Mouse (Mus musculus): ENCODE results near the gene Nfix. TPM values are rescaled to one million over a fixed set of nuclear protein-coding genes. Genes with fewer than 3 reads are reported as not detected.

Gene Nfix
- 35.3 and 69.9 TPM in 2 replicates for polyA plus RNA-seq (2012; rRNA removed)

DNA sequence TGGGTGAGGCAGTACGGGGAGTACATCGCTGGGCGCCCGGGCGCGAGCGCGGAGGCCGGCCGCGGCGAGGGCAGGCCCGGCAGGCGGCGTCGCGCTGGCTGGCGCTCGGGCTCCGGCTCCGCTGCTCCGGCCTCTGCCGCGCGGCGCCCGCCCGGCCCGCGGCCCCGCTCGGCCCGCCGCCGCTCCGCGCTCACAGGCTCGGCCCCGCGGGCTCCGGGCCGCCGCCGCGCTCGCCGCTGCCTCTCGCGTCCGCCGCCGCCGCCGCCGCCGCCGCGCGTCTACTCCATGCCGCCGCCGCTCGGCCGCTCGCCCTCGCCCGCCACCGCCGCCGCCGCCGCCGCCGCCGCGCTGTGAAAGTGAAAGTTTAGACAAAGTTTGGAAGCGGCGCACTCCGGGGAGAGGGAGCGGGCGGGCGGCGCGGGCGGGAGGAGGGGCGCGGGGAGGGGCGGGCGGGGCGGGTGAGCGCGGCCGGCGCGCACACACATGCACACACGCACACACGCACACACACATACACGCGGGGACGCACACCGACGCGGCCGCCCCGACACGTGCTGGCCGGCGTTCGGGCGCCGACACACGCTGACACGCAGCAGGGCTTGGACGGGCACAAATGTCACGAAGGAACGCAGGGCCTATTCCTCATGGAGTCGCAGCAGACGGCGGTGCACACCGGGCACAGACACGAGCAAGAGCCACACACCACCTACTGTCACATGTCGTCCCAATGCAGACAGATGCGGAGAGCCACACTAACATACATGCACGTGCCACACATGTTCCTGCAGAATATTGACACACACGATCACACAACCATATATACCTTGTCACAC lies at the start of gene Nfix:
Gene Nfix (minus strand): TSS at position 346 of the 833 bp plus-strand sequence.
- no peak for DNase-seq (ENCODE audit: low read depth)

DNA sequence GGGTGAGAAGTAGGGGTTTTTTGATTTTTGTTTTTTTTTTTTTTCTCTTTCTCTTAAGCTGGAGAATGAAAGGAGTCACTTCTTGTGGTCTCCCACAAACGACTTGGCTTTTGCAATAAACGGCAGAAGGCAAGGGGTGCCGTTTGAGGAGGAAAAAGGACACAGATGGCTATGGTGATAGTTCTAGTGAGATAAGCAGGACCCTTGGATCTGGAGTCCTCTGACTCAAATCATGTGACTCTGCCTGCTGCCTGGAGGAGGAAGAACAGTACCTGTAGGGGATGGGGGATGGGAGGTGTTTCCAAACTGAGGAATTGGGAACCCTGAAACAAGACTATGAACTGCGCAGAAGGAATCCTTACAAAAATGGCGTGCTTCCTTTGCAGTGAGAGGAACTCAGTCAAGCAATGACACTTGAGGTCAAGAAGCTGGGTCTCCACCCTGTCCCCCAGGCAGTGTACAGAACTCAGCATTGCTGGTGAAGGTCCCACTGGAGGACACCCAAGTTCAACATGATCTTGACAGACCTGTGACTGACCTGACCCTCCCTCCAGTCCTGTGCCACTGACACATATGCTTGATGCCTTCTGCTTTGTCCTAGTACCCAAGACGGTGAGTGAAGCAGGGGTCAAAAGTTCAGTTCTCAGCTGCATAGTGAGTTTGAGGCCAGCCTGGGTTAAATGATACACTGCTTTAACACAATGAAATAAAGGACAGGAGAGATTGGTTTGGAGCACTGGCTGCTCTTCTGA lies 47.7 kb upstream of the Nfix start:
- DNase-seq (ENCODE audit: low read depth), result no peak

DNA sequence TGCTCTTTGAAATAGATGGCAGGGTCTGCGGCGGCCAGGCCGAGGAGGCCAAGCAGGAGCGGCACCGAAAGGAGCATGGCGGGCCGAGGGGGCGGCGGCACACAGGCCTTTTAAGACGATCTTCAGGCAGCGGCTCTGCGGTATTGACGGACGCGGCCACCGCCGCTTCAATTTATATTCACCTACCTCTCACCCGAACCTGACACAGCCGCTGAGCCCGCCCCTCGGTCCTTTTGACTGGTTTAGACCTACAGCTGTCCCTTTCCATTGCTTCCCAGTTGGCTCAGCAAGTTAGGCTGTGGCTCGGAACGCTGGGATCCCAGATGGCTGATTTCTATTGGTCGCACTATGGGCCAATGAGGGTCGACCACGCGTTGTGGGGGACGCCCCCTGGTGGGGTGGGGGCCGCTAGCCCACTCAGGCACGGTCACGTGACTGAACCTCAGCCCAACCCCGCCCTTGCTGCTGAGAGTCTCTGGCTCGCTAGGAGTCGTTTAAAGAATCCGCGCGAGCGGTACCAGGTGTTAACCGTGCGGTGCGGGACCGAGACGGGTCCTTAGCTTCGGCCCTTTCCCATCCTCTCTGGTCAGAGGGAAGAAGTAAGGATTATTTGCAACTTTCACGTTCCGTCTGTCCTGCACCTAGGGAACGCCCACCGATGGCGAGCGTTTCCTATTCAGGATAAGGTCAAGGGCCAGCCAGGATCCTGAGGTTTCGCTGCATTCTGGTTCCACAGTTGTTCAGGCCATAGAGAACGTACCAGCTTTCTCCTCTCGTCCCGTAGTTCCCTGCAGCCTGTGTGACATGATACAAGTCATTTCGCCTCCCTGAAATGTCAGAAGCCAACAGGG lies 46.8 kb upstream of the Nfix start, which contains the start of gene Calr:
Gene Calr (minus strand): TSS at position 213 of the 851 bp plus-strand sequence.
- DNase-seq (ENCODE audit: low read depth), result peak; percentile 98

DNA sequence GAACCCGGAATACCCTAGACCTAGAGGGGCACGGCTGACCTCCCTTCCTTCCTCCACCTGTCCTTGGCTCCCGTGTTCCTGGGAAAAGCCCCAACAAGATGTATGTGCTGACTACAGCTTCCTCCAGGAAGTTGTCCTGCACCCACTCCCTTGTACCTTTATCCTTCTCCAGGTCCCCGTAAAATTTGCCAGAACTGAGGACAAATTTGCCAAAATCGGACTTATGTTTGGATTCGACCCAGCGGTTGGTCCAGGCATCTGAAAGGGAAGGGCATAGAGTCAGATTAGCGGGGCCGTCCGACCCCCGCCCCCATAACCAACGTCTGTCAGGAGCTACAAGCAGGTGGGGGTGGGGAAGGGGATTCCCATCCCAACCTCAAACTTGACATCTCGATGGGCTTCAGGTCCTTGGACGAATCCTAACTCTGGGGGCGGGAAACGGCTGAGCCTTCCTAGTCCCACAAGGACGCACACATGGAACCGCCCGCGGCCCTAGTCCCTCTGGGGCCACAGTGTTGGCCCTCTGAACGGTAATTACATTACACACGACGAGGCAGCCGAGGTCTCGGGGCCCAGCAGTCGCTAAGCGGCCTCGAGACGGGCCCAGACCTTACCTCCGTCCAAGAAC lies 46.1 kb upstream of the Nfix start:
- no peak for DNase-seq (ENCODE audit: low read depth)

DNA sequence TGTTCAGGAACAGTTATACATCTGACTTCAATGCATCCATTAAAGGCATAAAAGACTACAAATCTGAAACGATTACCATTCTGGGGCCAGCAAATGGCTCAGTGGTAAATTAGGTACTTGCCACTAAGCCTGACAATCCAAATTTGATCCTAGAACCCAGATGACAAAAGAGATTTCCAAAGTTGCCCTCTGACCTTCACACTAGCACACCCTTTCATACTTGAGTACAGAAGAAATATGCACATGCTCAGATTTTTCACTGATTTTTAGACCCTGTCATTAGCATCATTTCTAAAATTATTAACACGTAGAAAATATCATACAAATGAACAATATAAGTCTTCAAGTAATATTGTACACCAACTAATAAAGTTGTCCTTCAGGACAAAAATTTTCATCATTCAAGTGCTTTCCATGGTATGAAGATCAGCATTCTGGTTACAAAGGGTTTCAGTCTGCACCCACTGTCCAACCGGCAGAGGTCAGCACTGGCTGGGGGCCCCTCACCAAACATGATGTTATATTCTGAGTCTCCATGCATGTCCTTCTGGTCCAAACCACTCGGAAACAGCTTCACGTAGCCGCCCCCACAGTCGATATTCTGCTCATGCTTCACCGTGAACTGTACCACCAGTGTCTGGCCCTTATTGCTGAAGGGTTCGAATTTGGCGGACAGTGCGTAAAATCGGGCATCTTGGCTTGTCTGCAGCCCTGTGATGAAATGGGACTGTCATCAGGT lies 45.4 kb upstream of the Nfix start:
- no peak for DNase-seq (ENCODE audit: low read depth)

DNA sequence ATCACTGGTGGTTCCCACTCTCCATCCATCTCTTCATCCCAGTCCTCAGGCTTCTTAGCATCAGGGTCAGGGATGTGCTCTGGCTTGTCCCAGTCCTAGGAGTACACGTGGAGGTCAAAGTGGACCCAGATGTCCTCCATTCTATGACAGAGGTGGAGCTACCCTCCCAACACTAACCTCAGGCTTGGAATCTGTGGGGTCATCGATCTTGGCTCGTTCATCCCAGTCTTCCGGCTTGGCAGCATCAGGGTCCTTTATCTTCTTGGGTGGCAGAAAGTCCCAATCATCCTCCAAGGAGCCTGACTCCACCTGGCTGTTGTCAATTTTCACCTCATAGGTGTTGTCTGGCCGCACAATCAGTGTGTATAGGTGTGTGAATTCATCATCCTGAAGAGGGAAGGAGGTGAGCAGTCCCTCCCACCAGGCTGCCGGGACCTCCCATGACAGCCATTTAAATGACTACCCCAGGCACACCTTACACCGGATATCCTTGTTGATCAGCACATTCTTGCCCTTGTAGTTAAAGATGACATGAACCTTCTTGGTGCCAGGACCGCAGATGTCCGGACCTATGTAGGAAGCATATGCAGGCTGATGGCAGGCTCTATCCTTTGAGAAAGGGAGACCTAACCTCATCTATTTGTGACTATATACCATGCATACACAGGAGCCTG lies 44.4 kb upstream of the Nfix start:
- no peak for DNase-seq (ENCODE audit: low read depth)

DNA sequence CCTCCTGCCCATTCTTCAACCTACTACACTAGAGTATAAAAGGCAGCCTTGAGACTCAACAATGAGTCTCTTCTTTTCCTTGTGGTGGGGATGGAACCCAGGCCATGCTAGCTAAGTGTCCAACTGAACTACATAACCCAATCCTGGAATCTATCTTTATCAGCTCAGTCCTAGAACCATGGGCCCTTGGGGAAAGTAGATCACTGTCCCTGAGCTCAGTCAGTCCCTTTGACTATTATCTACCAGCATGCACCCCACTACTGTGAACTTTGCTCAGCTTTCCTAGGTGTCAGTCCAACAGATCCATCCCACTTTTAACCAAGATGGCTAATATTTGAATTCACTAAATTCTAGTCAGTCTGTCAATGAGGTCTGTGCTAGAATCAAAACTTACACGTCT lies 41.4 kb upstream of the Nfix start:
- no peak for DNase-seq (ENCODE audit: low read depth)

DNA sequence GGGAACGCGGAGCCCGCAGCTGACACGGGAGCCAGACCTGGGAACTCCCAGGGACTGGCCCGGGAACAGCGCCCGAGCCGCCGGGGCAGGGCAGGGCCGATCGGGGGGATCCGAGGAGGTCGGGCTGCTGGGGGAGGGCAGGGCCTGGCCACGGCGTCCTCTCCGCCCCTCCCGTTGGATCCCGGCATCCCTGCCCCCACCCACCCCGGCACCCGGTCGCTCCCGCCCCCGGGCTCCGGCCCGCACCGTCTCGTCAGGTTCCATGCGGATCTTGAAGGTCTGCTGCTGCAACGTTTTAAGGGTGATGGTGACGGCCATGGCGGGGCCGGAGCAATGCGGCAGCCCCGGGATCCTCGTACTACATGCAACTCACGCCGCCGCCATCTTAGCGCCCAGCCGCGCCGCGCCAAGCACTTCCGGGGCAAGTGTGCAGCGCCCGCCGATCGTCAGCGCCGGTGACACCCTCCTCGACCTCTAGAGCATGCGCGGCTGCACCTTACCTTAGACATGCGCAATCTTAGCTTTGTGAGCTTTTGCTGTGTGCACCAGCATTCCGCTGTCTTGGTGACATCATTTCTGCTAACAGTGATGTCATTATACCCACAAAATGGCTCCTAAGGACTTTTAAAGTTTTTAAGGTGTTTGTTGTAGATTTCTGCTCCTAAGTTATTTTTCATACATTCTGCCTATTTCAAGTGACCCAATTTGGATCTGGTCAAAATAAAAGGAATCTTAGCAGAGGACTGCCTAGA lies 40.3 kb upstream of the Nfix start, which contains the start of gene Rad23a:
Gene Rad23a (minus strand): TSS at position 418 of the 752 bp plus-strand sequence.
- DNase-seq (ENCODE audit: low read depth), result peak; percentile 49

DNA sequence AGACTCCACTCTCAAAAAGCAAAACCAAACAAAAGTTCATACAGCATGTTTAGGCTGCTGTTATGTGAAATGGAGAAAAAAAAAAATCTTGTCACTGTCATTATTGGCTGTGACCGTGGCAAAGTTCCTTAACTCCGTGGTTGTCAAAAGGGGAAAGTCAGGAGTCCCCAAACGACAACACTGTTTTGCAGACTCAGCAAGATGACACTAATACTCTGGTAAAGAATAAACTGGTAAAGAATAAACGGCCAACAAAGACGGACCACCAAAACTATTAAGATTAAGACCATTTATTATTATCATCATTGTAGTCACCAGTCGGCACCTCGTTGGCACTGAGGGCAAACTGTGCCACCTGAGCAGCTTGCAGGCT lies 39.7 kb upstream of the Nfix start:
- no peak for DNase-seq (ENCODE audit: low read depth)

DNA sequence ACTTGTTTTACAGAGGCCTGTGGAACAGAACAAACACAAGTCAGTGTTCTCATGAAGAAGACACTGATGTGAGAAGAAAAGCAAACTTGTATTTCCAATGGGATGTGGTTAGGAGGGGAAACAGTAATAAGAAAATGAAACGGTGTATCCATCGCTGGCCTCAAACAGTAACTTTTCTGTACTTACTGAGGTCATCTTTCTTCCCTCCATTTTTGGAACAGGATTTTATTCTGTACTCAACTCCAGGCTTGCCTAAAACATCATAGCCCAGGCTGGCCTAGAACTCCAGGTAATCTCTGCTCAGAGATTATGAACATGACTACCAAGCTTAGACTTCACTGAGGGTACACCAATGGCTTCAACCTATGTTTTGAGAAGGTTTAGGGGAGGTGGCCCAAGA lies 39.3 kb upstream of the Nfix start:
- no peak for DNase-seq (ENCODE audit: low read depth)

DNA sequence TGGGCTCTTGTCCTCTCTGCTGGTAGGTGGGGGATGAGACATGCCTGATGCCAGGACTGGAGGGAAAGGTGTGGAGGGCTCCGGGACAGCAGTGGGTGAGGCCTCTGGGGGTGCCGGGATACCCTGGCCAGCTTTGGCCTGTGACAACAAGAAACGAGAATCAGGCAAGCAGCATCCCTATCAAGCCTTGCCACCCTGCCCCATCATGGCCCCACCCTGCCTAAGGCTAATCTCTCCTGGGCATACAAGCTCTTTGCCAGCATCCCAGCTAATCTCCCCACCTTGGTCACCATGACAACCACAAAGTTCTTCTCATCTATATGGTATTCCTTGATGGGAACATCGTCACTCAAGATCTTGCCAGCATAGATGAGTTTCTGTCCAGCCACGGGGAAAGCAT lies 38.4 kb upstream of the Nfix start:
- DNase-seq (ENCODE audit: low read depth), result no peak

DNA sequence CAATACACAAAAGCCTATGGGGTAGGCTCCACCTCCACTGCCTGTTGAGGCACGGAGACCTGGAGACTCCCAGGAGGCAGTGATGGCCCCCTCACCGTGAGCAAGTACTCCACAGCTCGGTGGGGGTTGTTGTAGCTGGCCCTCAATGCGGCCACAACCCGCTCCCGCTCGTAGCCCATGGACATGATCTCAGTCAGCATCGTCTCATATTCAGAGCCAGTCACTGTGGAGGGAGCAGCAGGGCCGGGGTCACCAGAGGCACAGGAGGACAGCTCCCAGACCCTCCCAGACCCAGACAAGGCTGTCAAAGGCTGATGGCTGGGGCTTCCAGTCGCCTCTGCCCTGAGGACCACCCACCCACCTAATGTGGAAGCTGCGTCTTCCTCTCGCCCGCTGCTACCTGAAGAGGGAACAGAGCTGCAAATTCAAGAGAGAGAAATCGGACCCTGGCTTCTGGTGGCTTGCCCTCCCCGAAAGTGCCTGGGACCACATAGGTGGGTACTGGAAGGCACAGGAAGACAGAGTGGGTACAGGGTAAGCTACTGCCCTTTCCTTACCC lies 37.8 kb upstream of the Nfix start:
- no peak for DNase-seq (ENCODE audit: low read depth)

DNA sequence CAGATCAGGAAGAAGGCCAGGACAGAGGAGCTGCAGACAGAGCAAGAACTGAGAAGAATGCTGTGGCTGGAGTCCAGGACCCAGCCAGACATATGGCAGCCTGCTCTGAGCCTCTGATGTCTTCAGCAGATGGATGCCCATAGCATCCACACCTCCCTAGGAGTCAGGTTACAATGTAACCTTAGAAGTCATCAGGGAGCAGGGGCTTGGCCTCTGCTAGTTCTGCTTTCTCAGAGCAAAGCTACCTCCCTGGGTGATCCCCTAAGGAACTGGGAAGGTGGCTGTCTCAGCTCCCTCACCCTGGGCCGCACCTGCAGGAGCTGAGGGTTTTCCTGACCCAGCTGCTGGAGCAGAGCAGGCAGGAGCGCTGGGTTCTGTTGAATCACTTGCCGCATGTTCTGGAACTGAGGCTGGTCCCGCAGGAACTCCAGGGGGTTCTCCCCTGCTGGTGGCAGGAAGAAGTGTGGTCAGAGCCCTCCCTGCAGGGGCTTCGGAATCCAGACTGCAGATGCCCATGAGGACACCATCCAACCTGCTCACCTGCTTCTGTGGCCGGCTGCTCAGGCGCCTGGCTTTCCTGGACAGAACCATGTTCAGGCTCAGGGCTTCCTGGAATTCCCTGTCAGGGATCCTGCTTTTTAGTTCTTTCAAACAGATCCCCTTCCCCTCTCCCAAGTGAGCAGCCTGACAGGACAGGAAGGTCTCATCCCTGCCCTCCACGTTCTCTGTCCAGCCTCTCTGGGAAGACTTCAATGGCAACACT lies 37.2 kb upstream of the Nfix start:
- DNase-seq (ENCODE audit: low read depth), result no peak

DNA sequence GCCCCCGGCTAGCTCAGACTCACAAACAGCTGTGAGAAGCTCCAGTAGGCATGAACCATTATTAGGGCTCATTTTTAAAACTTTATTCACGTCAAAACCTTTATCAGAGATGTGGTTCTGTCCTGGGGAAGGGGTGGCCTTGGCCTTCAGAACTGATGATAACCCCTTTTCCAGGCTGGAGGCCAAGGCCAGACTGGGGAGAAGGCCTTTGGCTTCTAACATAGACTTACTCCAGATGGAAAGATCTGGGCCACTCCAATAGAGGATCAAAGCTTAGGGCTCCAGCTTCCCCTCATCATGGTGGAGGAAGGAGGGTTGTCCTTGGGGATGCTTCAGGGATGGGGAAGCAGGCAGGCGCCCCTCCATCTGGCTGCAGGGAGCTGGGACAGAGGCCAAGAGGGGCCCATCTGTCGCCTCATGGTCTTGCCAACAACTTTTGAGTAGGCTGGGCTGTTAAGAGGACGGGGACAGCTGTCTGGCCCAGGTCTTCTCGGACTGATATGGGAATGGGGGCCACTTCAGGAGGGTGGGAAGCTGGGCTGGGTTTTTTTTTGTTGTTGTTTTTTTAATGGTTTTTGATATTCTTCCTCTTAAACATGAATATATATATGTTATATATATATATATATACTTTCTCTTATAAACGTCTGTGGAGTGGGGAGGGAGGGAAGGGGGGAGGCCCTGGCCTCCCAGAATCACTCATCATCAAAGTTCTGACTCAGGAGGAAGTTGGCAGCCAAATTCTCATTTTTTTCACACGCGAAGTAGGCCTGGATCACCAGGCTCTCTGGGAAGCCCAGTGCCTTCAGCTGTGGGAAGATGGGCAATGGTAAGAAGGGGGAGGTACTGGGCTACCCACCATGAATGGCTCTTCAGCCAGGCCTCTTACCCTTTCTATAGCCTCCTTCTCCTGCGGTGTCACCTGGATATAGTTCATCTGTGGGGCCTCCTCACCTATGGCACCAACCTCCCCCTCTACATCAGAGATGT lies 35.0 kb upstream of the Nfix start:
- DNase-seq (ENCODE audit: low read depth), result no peak

DNA sequence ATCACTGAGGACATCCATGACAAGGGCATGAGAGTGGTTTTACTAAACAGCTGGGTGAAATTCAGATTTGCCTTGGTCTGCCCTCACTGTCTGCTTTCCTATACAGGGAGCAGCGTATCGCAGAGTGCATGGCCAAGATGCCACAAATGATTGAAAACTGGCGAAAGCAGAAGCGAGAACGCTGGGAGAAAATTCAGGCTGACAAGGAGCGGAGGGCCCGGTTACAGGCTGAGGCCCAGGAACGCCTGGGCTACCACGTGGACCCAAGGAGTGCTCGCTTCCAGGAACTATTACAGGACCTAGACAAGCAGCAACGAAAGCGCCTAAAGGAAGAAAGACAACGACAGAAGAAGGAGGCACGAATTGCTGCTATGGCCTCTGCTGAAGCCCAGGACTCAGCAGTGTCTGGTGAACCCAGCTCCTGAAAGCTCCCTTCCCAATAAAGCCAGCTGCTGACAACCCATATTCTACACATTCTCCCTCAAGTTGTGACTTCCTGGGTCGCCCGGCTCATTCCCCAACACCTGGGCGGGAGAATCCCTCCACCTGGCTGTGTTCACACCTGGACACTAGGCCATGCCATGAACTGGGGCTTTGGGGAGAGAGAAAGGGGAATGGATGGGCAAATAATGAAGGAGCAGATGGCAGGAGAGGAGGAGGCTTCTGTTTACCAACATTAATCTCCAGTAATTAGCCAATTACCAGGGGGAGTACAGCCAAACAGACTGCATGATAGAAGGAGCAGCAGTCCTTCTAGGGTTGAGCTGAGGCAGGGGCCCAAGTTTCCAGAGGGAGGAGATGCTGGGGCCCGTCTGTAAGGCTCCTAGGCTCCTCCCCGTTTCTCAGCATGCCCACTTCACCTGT lies 34.1 kb upstream of the Nfix start:
- no peak for DNase-seq (ENCODE audit: low read depth)

All from gonadal fat pad, adult 2 months (tissue).